Mouse (Mus musculus) small intestine, adult 2 months (tissue): ENCODE measurements around the gene Lrrk2.

Source experiments
- CTCF ChIP-seq: fragments of 200-500 bp; IDR thresholded peaks from 2 replicates; pipeline ENCODE4 v1.5.1; 2012; ENCODE audit warnings: low read depth, mild to moderate bottlenecking, control low read depth, inconsistent platforms, low read length, moderate library complexity, mixed read lengths; ENCODE audit not compliant: insufficient replicate concordance, insufficient read length; ENCODE audit errors: extremely low read depth
- POLR2A ChIP-seq: fragments of 200-500 bp; IDR thresholded peaks from 2 replicates; pipeline ENCODE4 v1.6.1; 2012; ENCODE audit warnings: low read depth, mild to moderate bottlenecking, control low read depth, inconsistent platforms, low read length, moderate library complexity

DNA sequence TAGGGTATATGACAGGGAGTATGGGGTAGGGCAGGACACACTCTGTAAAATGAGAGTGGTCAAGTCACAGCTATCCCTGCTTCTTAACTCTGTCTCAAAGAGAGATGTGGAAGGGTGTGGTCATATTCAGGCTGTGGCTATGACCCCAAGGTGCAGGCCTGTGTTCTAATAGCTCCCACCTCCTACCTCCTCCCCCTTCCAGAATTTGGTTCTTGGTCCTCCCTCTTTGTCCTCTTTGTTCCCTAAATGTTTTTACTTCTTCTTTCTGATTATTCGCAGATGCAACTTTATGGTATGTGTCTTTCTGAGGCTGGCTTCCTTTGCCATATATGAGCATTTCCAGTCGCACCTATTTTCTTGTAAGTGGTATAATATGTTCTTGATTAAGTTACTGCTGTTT lies 48.5 kb upstream of the Lrrk2 start:
- TF ChIP-seq CTCF (no peak), POLR2A (no peak)
